Mouse (Mus musculus): Measurements from ENCODE around the gene Mxra7.
"Not testable (repeated sequence)": the region's sequence is repeated elsewhere in the genome, so short reads cannot be mapped to it uniquely, and the experiment has no call there.

Mxra7 gene

GRCm38 (mm10) chr11:116846593-116847181, 18.8 kb upstream of the Mxra7 start:
- no peak for DNase-seq

GRCm38 (mm10) chr11:116843261-116844233, 15.7 kb upstream of the Mxra7 start, which contains the start of the genes Mettl23 and Jmjd6:
Gene Mettl23 (plus strand): TSS chr11:116843278.
Gene Jmjd6 (minus strand): TSS chr11:116843449.
- DNase-seq, result peak; percentile 97

- DNase-seq, result peak; percentile 72
Measured at GRCm38 (mm10) chr11:116842531-116843260, 14.8 kb upstream of the Mxra7 start.

- no peak for DNase-seq
Measured at GRCm38 (mm10) chr11:116840748-116841147, 12.9 kb upstream of the Mxra7 start.

GRCm38 (mm10) chr11:116839601-116840000, 11.8 kb upstream of the Mxra7 start:
- DNase-seq, result no peak

GRCm38 (mm10) chr11:116838936-116839335, 11.1 kb upstream of the Mxra7 start:
- no peak for DNase-seq

- DNase-seq, result no peak
Measured at GRCm38 (mm10) chr11:116837441-116837840, 9.6 kb upstream of the Mxra7 start.

- no peak for DNase-seq
Measured at GRCm38 (mm10) chr11:116836283-116836682, 8.4 kb upstream of the Mxra7 start.

- no peak for DNase-seq
Measured at GRCm38 (mm10) chr11:116834954-116835353, 7.1 kb upstream of the Mxra7 start.

- no peak for DNase-seq
Measured at GRCm38 (mm10) chr11:116832172-116832685, 4.4 kb upstream of the Mxra7 start.

- DNase-seq, result no peak
Measured at GRCm38 (mm10) chr11:116826550-116827504, 1.0 kb downstream of the Mxra7 start.

- no peak for DNase-seq
Measured at GRCm38 (mm10) chr11:116825230-116825629, 2.6 kb downstream of the Mxra7 start.

- not testable (repeated sequence) for DNase-seq
Measured at GRCm38 (mm10) chr11:116823885-116824284, 4.0 kb downstream of the Mxra7 start.

- no peak for DNase-seq
Measured at GRCm38 (mm10) chr11:116823255-116823654, 4.6 kb downstream of the Mxra7 start.

- DNase-seq, result no peak
Measured at GRCm38 (mm10) chr11:116822626-116823025, 5.2 kb downstream of the Mxra7 start.

GRCm38 (mm10) chr11:116822215-116822614, 5.6 kb downstream of the Mxra7 start:
- no peak for DNase-seq

- no peak for DNase-seq
Measured at GRCm38 (mm10) chr11:116821057-116821940, 6.5 kb downstream of the Mxra7 start.

- DNase-seq, result no peak
Measured at GRCm38 (mm10) chr11:116819932-116820593, 7.8 kb downstream of the Mxra7 start.

GRCm38 (mm10) chr11:116818722-116819121, 9.1 kb downstream of the Mxra7 start:
- no peak for DNase-seq

GRCm38 (mm10) chr11:116817567-116817966, 10.3 kb downstream of the Mxra7 start:
- DNase-seq, result no peak

All from right cerebral cortex, postnatal 14 days (tissue).